Comparison of ENCODE assay signal across 9 mouse cellular contexts in genomic region chr5:46347368-46348083, GRCm38 (mm10).
DNase-seq lines count a peak whose midpoint lies in the region; ATAC-seq and TF ChIP-seq lines count a peak whose summit lies in the region.
"Had no signal": no experiment of that assay in that cellular context is flagged by ENCODE, and none has a peak within 500 bp of the region (broad histone marks: within the 10 kb centered on the region; RNA-seq: fewer than 3 reads in every experiment).

No protein-coding gene starts in this region.

- no peaks in the 10 kb centered on the region for H3K9me3 ChIP-seq in forebrain, embryonic 11.5 days (ENCODE audit: control insufficient read depth, low read length)
- no peaks in the 10 kb centered on the region for H3K9me3 ChIP-seq in heart, postnatal 0 days (replicated peaks; ENCODE audit: control insufficient read depth, low read length)
- H3K9me3 ChIP-seq in liver, postnatal 0 days (ENCODE audit: low read length) = no peaks in the 10 kb centered on the region
- H3K9me3 ChIP-seq in neural tube, embryonic 15.5 days (replicated peaks) = no peaks in the 10 kb centered on the region

- WGBS in forebrain, embryonic 11.5 days = 13% methylated on average over 16 of the region's 16 CpGs
- 18% methylated on average over 16 of the region's 16 CpGs for WGBS in heart, postnatal 0 days
- 18% methylated on average over 16 of the region's 16 CpGs for WGBS in liver, postnatal 0 days (ENCODE audit: insufficient replicate concordance)
- WGBS in neural tube, embryonic 15.5 days = 12% methylated on average over 16 of the region's 16 CpGs

- ATAC-seq in forebrain, embryonic 11.5 days (replicated peaks; ENCODE audit: low FRiP score) = peak; percentile 90
- ATAC-seq in heart, postnatal 0 days (ENCODE audit: insufficient read depth, low read depth) = 0 out of 2 replicates have a peak, but pooled peaks have one; percentile 41
- no peak for ATAC-seq in liver, postnatal 0 days
- ATAC-seq in neural tube, embryonic 15.5 days (ENCODE audit: low FRiP score) = peak; percentile 83

- DNase-seq in CD8-positive naive resting alpha-beta T cell, adult 2 months (ENCODE audit: low read depth in 2 of 2, low spot score in 2 of 2) = peak; percentile 2 to 14
- DNase-seq in brain, embryonic 18.5 days (ENCODE audit: low read depth, low spot score) = peak; percentile 62
- DNase-seq in forebrain, embryonic 11.5 days (ENCODE audit: low spot score) = peak; percentile 88
- DNase-seq in heart, postnatal 0 days (ENCODE audit: low spot score) = peak; percentile 57
- DNase-seq in kidney, postnatal 25 days = peak; percentile 61 to 74
- peak; percentile 75 for DNase-seq in liver, postnatal 0 days
- peak; percentile 27 for DNase-seq in testis, postnatal 14 days (ENCODE audit: low spot score)

- peak; percentile 82 for TF ChIP-seq CTCF in heart, postnatal 0 days (IDR thresholded peaks at IDR 0.05; ENCODE audit: low read depth)
- TF ChIP-seq CTCF in liver, postnatal 0 days (IDR thresholded peaks at IDR 0.05; ENCODE audit: low read depth) = peak; percentile 81

- H3K27ac ChIP-seq in forebrain, embryonic 11.5 days (ENCODE audit: low read depth, low read length) = no peak overlapping the region
- no peak overlapping the region for H3K27ac ChIP-seq in heart, postnatal 0 days (ENCODE audit: low read depth)
- H3K27ac ChIP-seq in liver, postnatal 0 days (ENCODE audit: low read depth) = no peak overlapping the region
- 0 out of 2 replicates have a peak overlapping the region, but pooled peaks have one; percentile 63 for H3K27ac ChIP-seq in neural tube, embryonic 15.5 days (replicated peaks)

- TF ChIP-seq EP300 in heart, postnatal 0 days (IDR thresholded peaks at IDR 0.05; ENCODE audit: low read depth) = no peak
- TF ChIP-seq EP300 in liver, postnatal 0 days (IDR thresholded peaks at IDR 0.05; ENCODE audit: low read depth) = no peak

- no peaks in the 10 kb centered on the region for H3K36me3 ChIP-seq in forebrain, embryonic 11.5 days (ENCODE audit: control insufficient read depth, insufficient read depth, low read length)
- no peaks in the 10 kb centered on the region for H3K36me3 ChIP-seq in heart, postnatal 0 days (replicated peaks; ENCODE audit: control insufficient read depth, insufficient read depth, low read length)
- no peaks in the 10 kb centered on the region for H3K36me3 ChIP-seq in liver, postnatal 0 days (replicated peaks; ENCODE audit: insufficient read depth, low read length)
- H3K36me3 ChIP-seq in neural tube, embryonic 15.5 days = no peaks in the 10 kb centered on the region

- no peaks in the 10 kb centered on the region for H3K27me3 ChIP-seq in forebrain, embryonic 11.5 days (ENCODE audit: control insufficient read depth, insufficient read depth, low read length)
- no peaks in the 10 kb centered on the region for H3K27me3 ChIP-seq in heart, postnatal 0 days (ENCODE audit: control insufficient read depth, insufficient read depth, low read length)
- no peaks in the 10 kb centered on the region for H3K27me3 ChIP-seq in liver, postnatal 0 days (ENCODE audit: insufficient read depth, low read length)
- H3K27me3 ChIP-seq in neural tube, embryonic 15.5 days (replicated peaks) = no peaks in the 10 kb centered on the region

- H3K4me2 ChIP-seq in forebrain, embryonic 11.5 days (ENCODE audit: low read depth, low read length, severe bottlenecking) = peak overlapping the region; percentile 35
- H3K4me2 ChIP-seq in heart, postnatal 0 days (ENCODE audit: low read depth, low read length) = 0 out of 2 replicates have a peak overlapping the region, but pooled peaks have one; percentile 10
- no peak overlapping the region for H3K4me2 ChIP-seq in liver, postnatal 0 days (ENCODE audit: low read depth, low read length)
- H3K4me2 ChIP-seq in neural tube, embryonic 15.5 days = peak overlapping the region; percentile 54

- peak overlapping the region; percentile 32; the same call in 1 of the 2 replicates for H3K9ac ChIP-seq in forebrain, embryonic 11.5 days (ENCODE audit: low read length)
- H3K9ac ChIP-seq in heart, postnatal 0 days (replicated peaks; ENCODE audit: low read depth, low read length) = no peak overlapping the region
- no peak overlapping the region for H3K9ac ChIP-seq in liver, postnatal 0 days (replicated peaks)
- 0 out of 2 replicates have a peak overlapping the region, but pooled peaks have one; percentile 34 for H3K9ac ChIP-seq in neural tube, embryonic 15.5 days (replicated peaks)

- H3K4me1 ChIP-seq in forebrain, embryonic 11.5 days (replicated peaks; ENCODE audit: control insufficient read depth, insufficient read depth, low read length) = no peaks in the 10 kb centered on the region
- H3K4me1 ChIP-seq in heart, postnatal 0 days (ENCODE audit: control insufficient read depth, insufficient read depth) = no peaks in the 10 kb centered on the region
- no peaks in the 10 kb centered on the region for H3K4me1 ChIP-seq in liver, postnatal 0 days (ENCODE audit: insufficient read depth)
- no peaks in the 10 kb centered on the region for H3K4me1 ChIP-seq in neural tube, embryonic 15.5 days

- no peak overlapping the region for H3K4me3 ChIP-seq in forebrain, embryonic 11.5 days (ENCODE audit: low read depth, low read length)
- no peak overlapping the region for H3K4me3 ChIP-seq in heart, postnatal 0 days (ENCODE audit: low read depth, low read length)
- no peak overlapping the region for H3K4me3 ChIP-seq in liver, postnatal 0 days (ENCODE audit: low read depth, low read length)
- H3K4me3 ChIP-seq in neural tube, embryonic 15.5 days (replicated peaks) = peak overlapping the region; percentile 33
- H3K4me3 ChIP-seq: erythroblast, embryonic 14.5 days had no signal

Comparison
In these comparisons a context has a peak if more than half of its experiments do, and no peak if none do; other contexts are left out.
1. DNase-seq: peak in every context shown above with its lines; median percentile 88 in forebrain, embryonic 11.5 days; 75 in liver, postnatal 0 days; 68 in kidney, postnatal 25 days; 62 in brain, embryonic 18.5 days; 57 in heart, postnatal 0 days; 27 in testis, postnatal 14 days; 8 in CD8-positive naive resting alpha-beta T cell, adult 2 months.
2. H3K9ac ChIP-seq: peak in forebrain, embryonic 11.5 days (single experiment) and neural tube, embryonic 15.5 days (single experiment); none in heart, postnatal 0 days (single experiment) and liver, postnatal 0 days (single experiment).